7 mouse cellular contexts compared by ENCODE assay signal in the genomic region with DNA sequence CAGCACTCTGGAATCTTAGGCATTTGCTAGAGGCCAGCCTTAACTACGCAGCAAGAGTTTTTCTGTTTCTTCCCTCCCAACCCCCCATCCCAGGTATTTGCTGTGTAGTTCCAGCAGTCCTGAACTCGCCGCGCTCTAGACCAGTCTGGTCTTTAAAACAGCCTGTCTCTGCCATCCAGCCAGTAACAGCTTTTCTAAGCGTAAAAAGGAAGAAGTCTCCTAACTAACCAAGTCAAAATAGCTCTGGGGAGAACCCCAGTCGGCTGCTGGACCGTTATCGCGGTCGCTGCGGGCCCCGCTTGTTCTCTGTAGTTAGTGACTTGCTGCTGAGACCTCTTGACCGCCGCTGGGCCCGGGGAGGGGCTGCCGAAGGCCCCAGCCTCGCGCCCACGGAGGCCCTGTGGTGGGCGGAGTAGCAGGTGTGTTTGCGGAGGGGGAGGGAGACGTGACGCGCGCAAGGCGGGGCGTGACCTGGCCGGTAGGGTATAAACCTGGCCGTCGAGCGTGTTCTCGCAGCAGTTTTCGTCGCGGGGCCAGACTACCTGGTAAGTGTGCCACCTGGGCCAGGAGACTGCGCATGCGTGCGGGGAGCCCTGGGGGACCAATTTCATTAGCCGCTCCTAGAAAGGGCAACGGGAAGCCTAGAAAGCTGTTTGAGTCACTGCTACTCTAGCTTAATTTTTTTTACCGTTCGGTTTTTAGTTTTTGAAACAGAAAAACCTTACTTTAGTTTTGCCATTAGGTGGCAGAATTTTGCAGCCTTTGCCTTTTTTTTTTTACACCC. TPM values are rescaled to one million over a fixed set of nuclear protein-coding genes. Genes with fewer than 3 reads are reported as not detected.
DNase-seq lines count a peak whose midpoint lies in the region; TF ChIP-seq lines count a peak whose summit lies in the region.

No protein-coding gene starts in this region.

- H3K4me3 ChIP-seq in cortical plate, adult 2 months (ENCODE audit: insufficient read depth, low read length), result peak overlapping the region; percentile 39
- H3K4me3 ChIP-seq in midbrain, embryonic 10.5 days, result peak overlapping the region; percentile 64

- DNase-seq in adipocyte (ENCODE audit: low spot score), result peak; percentile 68
- peak; percentile 57 for DNase-seq in gastrocnemius, postnatal 10 days
- peak; percentile 93 for DNase-seq in induced T-regulatory cell, adult 2 months (ENCODE audit: low read depth)
- DNase-seq in left cerebral cortex, postnatal 36 days (ENCODE audit: low spot score in 2 of 2), result peak; percentile 44 to 45
- peak; percentile 65 for DNase-seq in midbrain, embryonic 10.5 days (ENCODE audit: low spot score)
- DNase-seq in right cerebral cortex, postnatal 4 days, result peak; percentile 32

- H3K36me3 ChIP-seq in midbrain, embryonic 10.5 days, result no peaks in the 10 kb centered on the region

- TF ChIP-seq POLR2A in cortical plate, adult 2 months (IDR thresholded peaks at IDR 0.05; ENCODE audit: extremely low read depth, insufficient read depth, low read length), result no peak

- WGBS in midbrain, embryonic 10.5 days, result 2% methylated on average over 42 of the region's 42 CpGs

- 0 out of 2 replicates have a peak overlapping the region, but pooled peaks have one; percentile 65 for H3K27ac ChIP-seq in cortical plate, adult 2 months (ENCODE audit: insufficient read depth, low read length)
- H3K27ac ChIP-seq in midbrain, embryonic 10.5 days (replicated peaks), result peak overlapping the region; percentile 68

- no peaks in the 10 kb centered on the region for H3K9me3 ChIP-seq in midbrain, embryonic 10.5 days (replicated peaks)

- peaks cover 16% of the 10 kb centered on the region; the same call in 1 of the 2 replicates for H3K4me1 ChIP-seq in cortical plate, adult 2 months (ENCODE audit: control insufficient read depth, insufficient read depth, low read length)
- H3K4me1 ChIP-seq in midbrain, embryonic 10.5 days, result peaks cover 31% of the 10 kb centered on the region

- TF ChIP-seq CTCF in cortical plate, adult 2 months (IDR thresholded peaks at IDR 0.05; ENCODE audit: extremely low read depth, insufficient read depth, low read length), result no peak

- H3K27me3 ChIP-seq in midbrain, embryonic 10.5 days (ENCODE audit: low read depth, poor library complexity, severe bottlenecking), result no peaks in the 10 kb centered on the region

- intact Hi-C loops in left cerebral cortex, postnatal 36 days (cut with DNase I), result no loop called here

RNA-seq across cellular contexts. Expression of gene Ncoa4, which starts 5.8 kb away (rescaled TPM):
- polyA plus RNA-seq in cortical plate, adult 2 months (2012; rRNA removed), result 55.2 and 55.6 TPM in 2 replicates
- 10 to 100 TPM; 44.8 to 56.8 TPM for total RNA-seq in gastrocnemius, postnatal 10 days (2021)
- total RNA-seq in left cerebral cortex, postnatal 36 days (2021), result 100 to 1,000 TPM; 102 to 106 TPM
- 71.1 and 82.2 TPM in 2 replicates for polyA plus RNA-seq in midbrain, embryonic 10.5 days (2016; fragmentation: Nextera tagmentation; extraction: Ambion mirVana)

RNA-seq across cellular contexts. Expression of gene Msmb, which starts 23.6 kb away (rescaled TPM):
- not detected in 2 replicates for polyA plus RNA-seq in cortical plate, adult 2 months (2012; rRNA removed)
- total RNA-seq in gastrocnemius, postnatal 10 days (2021), result not detected
- total RNA-seq in left cerebral cortex, postnatal 36 days (2021), result not detected
- polyA plus RNA-seq in midbrain, embryonic 10.5 days (2016; fragmentation: Nextera tagmentation; extraction: Ambion mirVana), result not detected in 2 replicates

RNA-seq across cellular contexts. Expression of gene Timm23, which starts 36.2 kb away (rescaled TPM):
- polyA plus RNA-seq in cortical plate, adult 2 months (2012; rRNA removed), result 121 and 128 TPM in 2 replicates
- 100 to 1,000 TPM; 144 to 169 TPM for total RNA-seq in gastrocnemius, postnatal 10 days (2021)
- 10 to 100 TPM; 61.9 to 80.2 TPM for total RNA-seq in left cerebral cortex, postnatal 36 days (2021)
- 312 and 360 TPM in 2 replicates for polyA plus RNA-seq in midbrain, embryonic 10.5 days (2016; fragmentation: Nextera tagmentation; extraction: Ambion mirVana)

RNA-seq across cellular contexts. Expression of gene Parg, which starts 36.3 kb away (rescaled TPM):
- 16.7 and 17.3 TPM in 2 replicates for polyA plus RNA-seq in cortical plate, adult 2 months (2012; rRNA removed)
- total RNA-seq in gastrocnemius, postnatal 10 days (2021), result 10 to 100 TPM; 20.4 to 23.6 TPM
- total RNA-seq in left cerebral cortex, postnatal 36 days (2021), result 10 to 100 TPM; 35.9 to 42.6 TPM
- 47.5 and 48.5 TPM in 2 replicates for polyA plus RNA-seq in midbrain, embryonic 10.5 days (2016; fragmentation: Nextera tagmentation; extraction: Ambion mirVana)

Comparison
In these comparisons a context has a peak if more than half of its experiments do, and no peak if none do; other contexts are left out.
1. Peak in every context shown above with its lines: DNase-seq, H3K4me3 ChIP-seq and H3K27ac ChIP-seq.
2. DNase-seq: peak in every context shown above with its lines; median percentile 93 in induced T-regulatory cell, adult 2 months; 68 in adipocyte; 65 in midbrain, embryonic 10.5 days; 57 in gastrocnemius, postnatal 10 days; 44 in left cerebral cortex, postnatal 36 days; 32 in right cerebral cortex, postnatal 4 days.